Mouse (Mus musculus) midbrain, embryonic 10.5 days (tissue): ENCODE results near the gene Myom1. TPM values are rescaled to one million over a fixed set of nuclear protein-coding genes. Genes with fewer than 3 reads are reported as not detected.

ENCODE experiments used
- DNase-seq: peaks from one replicate; pipeline ENCODE4 v3.0.0-alpha.2; 2017; ENCODE audit warnings: low spot score
- H3K27ac ChIP-seq: fragments of 300-500 bp; sonication (generic); replicated peaks from 2 replicates; pipeline ENCODE4 v1.5.1; 2016; ENCODE audit warnings: mild to moderate bottlenecking
- H3K27me3 ChIP-seq: fragments of 300-500 bp; sonication (generic); 2 replicates; pipeline ENCODE4 v1.6.1; 2016; ENCODE audit warnings: low read depth, mild to moderate bottlenecking; ENCODE audit not compliant: poor library complexity, severe bottlenecking
- H3K36me3 ChIP-seq: fragments of 300-500 bp; sonication (generic); 2 replicates; pipeline ENCODE4 v1.6.1; 2016; ENCODE audit warnings: mild to moderate bottlenecking, moderate library complexity
- H3K4me1 ChIP-seq: fragments of 300-500 bp; sonication (generic); 2 replicates; pipeline ENCODE4 v1.6.1; 2016
- H3K4me3 ChIP-seq: fragments of 300-500 bp; sonication (generic); 2 replicates; pipeline ENCODE4 v1.5.1; 2016; ENCODE audit warnings: mild to moderate bottlenecking, moderate library complexity
- H3K9me3 ChIP-seq: fragments of 300-500 bp; sonication (generic); replicated peaks from 2 replicates; pipeline ENCODE4 v1.6.1; 2016; ENCODE audit warnings: mild to moderate bottlenecking
- WGBS: fragments of 180-500 bp; shearing (Covaris S2); methylation state at CpG from one replicate; pipeline ENCODE4 v1.1.7; 2016; 5-methylcytosine and 5-hydroxymethylcytosine counted together
- polyA plus RNA-seq: library from polyadenylated mRNA; unstranded; fragments of >200 nt; fragmentation: Nextera tagmentation; extraction: Ambion mirVana; gene quantifications from 2 replicates; pipeline ENCODE4 v1.2.1, GENCODE M21; 2016

The Myom1 gene
- polyA plus RNA-seq, 1 experiment from 2014 or later: 1.7 TPM

DNA sequence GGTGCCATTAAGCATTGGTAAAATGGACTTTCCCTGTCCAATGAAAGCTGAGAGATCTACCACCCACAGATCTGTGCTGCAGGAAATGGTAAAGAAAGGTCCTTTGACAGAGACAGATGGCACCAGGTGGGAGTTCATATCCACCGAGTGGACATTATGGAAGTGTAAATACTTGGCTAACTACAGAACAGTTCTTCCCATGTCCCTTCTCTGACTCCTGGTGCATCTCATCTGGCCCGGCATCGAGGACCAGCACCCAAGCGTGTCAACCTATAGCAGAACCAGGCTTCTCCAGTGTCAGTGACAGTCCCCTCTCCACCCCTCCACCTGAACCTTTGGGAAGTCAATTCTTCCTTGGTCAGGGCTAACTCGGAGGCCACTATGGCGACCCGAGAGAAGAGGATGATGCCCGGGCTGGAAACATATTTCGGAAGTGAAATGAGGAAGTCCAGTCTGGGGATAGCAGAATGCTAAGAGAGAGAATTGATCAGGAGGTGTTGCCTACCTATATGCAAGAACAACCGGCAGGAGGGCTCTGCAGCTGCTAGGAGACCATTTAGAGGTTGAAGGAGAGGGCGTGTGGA, 130.5 kb downstream of the Myom1 start:
- H3K9me3 ChIP-seq: no peaks in the 10 kb centered on the region
- no peaks in the 10 kb centered on the region for H3K4me1 ChIP-seq
- no peak overlapping the region for H3K27ac ChIP-seq
- no peaks in the 10 kb centered on the region for H3K36me3 ChIP-seq
- peak; percentile 5 for DNase-seq
- WGBS: 92% methylated on average over 11 of the region's 11 CpGs
- H3K27me3 ChIP-seq: no peaks in the 10 kb centered on the region
- no peak overlapping the region for H3K4me3 ChIP-seq

DNA sequence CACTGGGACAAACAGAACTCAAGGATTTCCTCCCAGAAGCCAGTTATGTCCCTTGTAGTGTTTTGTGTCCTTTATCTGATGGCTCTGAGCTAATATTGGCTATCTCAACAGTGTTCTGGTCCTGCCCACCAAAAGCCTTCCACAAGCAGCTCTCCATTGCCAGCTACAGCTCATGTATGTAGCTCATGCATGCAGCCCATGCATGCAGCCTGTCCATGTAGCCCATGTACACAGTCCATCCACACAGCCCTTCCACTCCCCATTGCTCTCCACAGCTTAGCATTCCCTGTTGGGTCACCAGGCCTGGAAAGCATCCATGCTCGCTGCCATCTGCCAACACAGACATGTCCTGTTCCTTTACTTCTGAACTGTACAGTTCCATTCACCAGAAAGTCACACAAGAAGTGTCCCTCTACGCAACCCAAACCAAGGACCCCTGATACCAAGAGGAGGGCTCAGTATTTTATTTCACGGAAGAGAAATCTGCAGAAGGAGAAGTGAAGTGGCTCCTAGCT, 132.1 kb downstream of the Myom1 start:
- H3K4me1 ChIP-seq: no peaks in the 10 kb centered on the region
- no peaks in the 10 kb centered on the region for H3K9me3 ChIP-seq
- WGBS: 89% methylated on average over 3 of the region's 3 CpGs
- no peaks in the 10 kb centered on the region for H3K27me3 ChIP-seq
- DNase-seq: peak; percentile 8
- no peaks in the 10 kb centered on the region for H3K36me3 ChIP-seq
- no peak overlapping the region for H3K4me3 ChIP-seq
- H3K27ac ChIP-seq: no peak overlapping the region

DNA sequence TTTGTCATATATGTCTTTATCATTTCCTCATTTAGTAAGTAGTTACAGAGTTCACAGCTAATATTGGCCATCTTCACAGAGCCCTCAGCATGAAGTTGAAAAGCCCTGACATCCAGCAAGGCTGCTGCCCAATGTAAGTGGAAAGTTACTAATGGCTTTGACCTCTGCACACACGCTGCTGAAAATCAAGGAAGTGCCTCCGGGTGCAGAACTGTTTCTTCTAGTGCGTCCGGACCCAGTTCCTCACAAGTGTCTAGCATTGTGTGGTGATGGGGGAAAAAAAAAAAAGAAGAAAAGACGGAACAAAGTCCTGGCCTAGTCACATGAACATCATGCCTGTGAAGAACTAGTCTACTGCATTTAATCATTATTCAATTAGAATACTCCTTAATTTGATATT, 132.7 kb downstream of the Myom1 start:
- 86% methylated on average over 5 of the region's 5 CpGs for WGBS
- DNase-seq: peak; percentile 3
- H3K27ac ChIP-seq: no peak overlapping the region
- H3K4me1 ChIP-seq: no peaks in the 10 kb centered on the region
- H3K27me3 ChIP-seq: no peaks in the 10 kb centered on the region
- no peaks in the 10 kb centered on the region for H3K9me3 ChIP-seq
- no peaks in the 10 kb centered on the region for H3K36me3 ChIP-seq
- no peak overlapping the region for H3K4me3 ChIP-seq

DNA sequence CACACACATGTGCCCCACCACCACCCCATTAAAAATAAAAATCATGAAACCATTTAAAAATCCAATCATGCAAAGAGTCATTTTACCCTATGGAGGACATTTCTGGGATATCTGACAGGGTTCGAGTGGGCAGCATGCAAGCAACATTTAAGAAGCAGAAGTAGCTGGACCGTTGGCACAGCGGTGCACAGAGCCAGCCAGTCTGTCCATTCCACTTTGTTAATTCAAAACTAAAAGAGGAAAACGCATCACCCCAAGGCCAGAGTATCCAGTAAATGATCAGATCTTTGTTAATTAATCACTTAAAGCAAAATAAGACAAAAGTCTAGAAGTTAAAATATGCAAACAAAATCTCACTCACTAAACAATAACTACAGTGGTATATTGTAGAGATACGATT, 133.4 kb downstream of the Myom1 start:
- Histone ChIP-seq H3K4me3 (no peak overlapping the region), H3K9me3 (no peaks in the 10 kb centered on the region), H3K36me3 (no peaks in the 10 kb centered on the region), H3K27ac (no peak overlapping the region), H3K27me3 (no peaks in the 10 kb centered on the region), H3K4me1 (no peaks in the 10 kb centered on the region)
- peak; percentile 4 for DNase-seq
- WGBS: 84% methylated on average over 5 of the region's 5 CpGs

DNA sequence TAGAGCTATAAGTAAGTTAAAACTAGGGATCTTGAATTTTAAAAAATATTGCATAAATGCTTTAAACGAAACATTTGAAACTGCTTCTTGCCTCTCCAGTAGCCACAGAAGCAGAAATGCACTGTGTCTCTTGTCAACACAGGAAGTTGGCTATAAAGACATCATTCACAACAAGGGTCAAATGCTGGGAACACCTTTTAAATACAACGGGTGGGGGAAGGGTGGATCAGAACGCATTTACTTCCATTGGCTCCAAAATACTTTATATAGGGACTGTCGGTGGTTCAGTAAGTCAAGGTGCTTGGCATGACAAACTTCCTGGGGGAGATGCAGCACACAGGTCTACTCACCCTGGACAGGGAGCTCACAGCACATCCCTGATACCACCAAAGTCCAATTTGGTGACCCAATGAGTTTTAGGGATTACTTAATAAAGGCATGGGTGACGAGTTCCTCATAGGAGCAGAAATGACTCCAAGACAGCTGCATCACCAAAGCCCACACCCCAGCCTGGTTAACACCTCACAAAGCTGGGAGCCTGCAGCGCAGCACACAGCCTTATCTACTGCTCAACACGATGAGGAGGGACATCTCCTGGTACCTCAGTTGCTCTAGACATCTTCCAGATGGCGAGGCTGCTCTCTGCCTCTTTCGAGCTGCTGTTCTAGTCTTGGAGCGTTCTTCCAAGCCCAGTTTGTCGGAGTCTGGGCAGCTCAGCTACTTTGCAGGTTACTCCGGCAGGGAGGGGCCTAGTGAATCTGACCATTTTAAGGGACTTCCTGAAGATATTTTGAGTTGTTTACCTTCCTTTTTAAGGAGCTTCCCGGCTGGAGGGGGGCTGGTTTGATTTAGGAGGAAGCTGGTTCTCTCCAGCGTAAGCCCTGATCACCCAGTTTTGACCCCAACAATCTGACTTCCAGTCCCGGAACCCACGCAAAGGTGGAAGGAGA, 134.2 kb downstream of the Myom1 start:
- no peaks in the 10 kb centered on the region for H3K36me3 ChIP-seq

DNA sequence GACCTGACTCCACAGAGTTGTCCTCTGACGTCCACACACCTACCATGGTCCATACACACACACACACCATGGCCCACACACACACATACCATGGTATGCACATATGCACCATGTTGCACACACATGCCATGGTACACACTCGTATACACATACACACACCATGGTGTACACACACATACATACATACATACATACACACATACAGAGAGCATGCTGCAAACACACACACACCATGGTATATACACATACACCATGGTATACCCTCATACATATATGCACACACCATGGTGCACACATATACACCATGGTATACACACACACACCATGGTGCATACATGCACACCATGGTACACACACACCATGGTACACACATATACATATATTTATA, 134.9 kb downstream of the Myom1 start:
- 95% methylated on average over 2 of the region's 2 CpGs for WGBS
- H3K9me3 ChIP-seq: no peaks in the 10 kb centered on the region

More for the DNA sequence above, 134.2 kb downstream of the Myom1 start:
- Histone ChIP-seq H3K9me3 (no peaks in the 10 kb centered on the region), H3K27ac (no peak overlapping the region), H3K27me3 (no peaks in the 10 kb centered on the region), H3K4me3 (no peak overlapping the region), H3K4me1 (no peaks in the 10 kb centered on the region)
- 88% methylated on average over 16 of the region's 16 CpGs for WGBS
- DNase-seq: peak; percentile 9

DNA sequence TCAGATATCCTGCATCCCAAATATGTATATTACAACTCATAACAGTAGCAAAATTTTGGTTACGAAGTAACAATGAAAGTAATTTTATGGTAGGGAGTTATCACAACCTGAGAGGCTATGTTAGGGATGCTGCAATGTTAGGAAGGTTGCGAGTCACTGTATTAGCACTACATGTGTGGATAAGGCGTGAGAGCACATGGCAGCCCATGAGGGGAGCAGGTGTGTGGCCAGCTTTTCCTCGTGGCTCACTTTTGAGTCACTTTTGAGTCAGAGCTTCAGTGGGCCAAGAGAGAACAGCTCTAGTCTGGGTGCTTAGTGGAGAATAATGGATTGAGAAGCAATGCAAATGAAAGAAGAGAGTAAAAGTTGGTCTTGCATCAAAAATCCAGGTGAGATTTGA, 139.6 kb downstream of the Myom1 start:
- Histone ChIP-seq H3K27me3 (no peaks in the 10 kb centered on the region), H3K9me3 (no peaks in the 10 kb centered on the region), H3K36me3 (no peaks in the 10 kb centered on the region), H3K4me1 (no peaks in the 10 kb centered on the region), H3K4me3 (no peak overlapping the region), H3K27ac (no peak overlapping the region)
- DNase-seq: peak; percentile 6
- WGBS: 87% methylated on average over 4 of the region's 4 CpGs

More for the DNA sequence above, 134.9 kb downstream of the Myom1 start:
- H3K4me1 ChIP-seq: no peaks in the 10 kb centered on the region
- no peaks in the 10 kb centered on the region for H3K27me3 ChIP-seq
- DNase-seq: peak; percentile 7
- H3K4me3 ChIP-seq: no peak overlapping the region
- no peaks in the 10 kb centered on the region for H3K36me3 ChIP-seq
- no peak overlapping the region for H3K27ac ChIP-seq

DNA sequence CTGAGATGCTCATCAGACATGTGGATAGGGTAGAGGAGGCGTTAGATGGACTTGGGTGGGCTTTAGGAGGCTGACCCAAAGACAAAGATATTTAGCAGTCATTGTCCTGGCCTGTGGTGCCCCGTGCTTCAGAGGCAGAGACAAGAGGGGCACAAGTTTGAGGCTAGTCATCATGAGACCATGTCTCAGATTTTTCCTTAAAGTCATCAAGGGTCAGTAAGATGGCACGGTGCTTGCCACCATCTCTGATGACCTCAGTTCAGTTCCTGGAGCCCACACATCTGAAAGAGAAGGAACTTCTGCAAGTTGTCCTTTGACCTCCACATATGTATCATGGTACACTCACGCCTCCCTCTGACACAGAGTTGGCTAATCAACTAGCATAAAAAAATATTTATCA, 140.7 kb downstream of the Myom1 start:
- no peak for DNase-seq
- H3K4me1 ChIP-seq: no peaks in the 10 kb centered on the region
- no peak overlapping the region for H3K4me3 ChIP-seq
- 83% methylated on average over 4 of the region's 4 CpGs for WGBS
- no peak overlapping the region for H3K27ac ChIP-seq
- H3K36me3 ChIP-seq: no peaks in the 10 kb centered on the region
- no peaks in the 10 kb centered on the region for H3K27me3 ChIP-seq
- no peaks in the 10 kb centered on the region for H3K9me3 ChIP-seq

DNA sequence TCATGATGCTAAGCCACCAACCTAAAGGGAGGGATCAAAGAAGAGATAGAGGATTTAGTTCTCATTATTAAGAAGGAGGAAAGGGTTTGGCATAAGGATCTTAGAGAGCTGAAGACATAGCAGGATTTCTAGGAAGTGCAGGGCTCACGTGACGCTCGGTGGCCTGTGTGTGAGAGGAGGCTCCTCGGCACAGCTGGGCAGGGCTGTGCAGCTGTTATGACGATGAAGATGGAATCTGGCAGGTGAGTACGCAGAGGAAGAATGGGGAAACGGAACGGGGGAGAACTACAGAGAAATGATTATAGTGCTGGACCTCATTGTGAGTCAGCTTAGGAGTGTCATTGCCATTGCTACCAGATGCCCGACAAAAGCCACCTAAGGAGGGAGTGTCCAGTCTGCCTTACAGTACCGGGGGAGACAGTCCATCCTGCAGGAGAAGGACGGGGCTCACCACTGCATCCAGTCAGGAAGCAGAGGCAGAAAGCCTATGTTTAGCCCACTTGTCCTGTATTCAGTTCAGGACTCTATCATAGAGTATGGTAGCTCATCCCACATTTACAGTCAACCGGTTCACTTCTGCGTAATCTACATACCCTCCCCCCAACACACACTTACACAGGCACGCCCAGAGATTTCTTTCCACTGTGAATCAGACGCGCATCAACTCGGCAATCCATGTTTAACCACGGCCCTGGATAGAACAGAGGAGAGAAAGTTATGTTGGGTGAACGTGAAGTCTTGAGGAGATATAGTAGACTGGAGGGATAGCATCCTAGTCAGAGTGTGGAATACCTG, 142.1 kb downstream of the Myom1 start:
- Histone ChIP-seq H3K27me3 (no peaks in the 10 kb centered on the region), H3K9me3 (no peaks in the 10 kb centered on the region), H3K4me3 (no peak overlapping the region), H3K4me1 (no peaks in the 10 kb centered on the region), H3K27ac (no peak overlapping the region), H3K36me3 (no peaks in the 10 kb centered on the region)
- no peak for DNase-seq
- WGBS: 89% methylated on average over 19 of the region's 19 CpGs

DNA sequence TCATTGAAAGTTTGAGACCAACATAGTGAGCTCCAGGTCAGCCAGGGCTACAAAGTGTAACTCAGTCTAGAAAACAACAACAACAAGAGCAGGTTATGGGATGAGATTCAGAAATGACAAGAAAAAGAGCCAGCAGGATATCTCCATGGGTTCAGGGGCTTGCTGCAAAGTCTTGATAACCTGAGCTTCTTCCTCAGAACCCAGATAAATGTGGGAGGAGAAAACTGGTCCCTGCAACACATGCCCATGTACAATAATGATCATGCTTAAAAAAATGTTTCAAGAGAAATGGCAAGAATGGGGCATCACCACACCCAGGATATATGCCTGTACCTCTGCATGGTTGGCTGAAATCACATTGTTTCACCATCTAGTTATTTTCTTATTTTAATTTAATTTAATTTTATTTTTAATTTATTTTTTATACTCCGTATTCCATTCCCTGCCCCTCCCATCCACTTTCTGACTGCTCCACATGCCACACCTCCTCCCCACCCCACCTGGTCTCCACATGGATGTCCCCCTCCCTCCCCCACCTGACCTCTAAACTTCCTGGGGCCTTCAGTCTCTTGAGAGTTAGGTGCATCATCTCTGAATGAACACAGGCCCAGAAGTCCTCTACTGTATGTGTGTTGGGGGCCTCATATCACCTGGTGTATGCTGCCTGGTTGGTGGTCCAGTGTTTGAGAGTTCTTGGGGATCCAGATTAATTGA, 143.0 kb downstream of the Myom1 start:
- no peak overlapping the region for H3K27ac ChIP-seq
- no peak overlapping the region for H3K4me3 ChIP-seq
- DNase-seq: no peak
- no peaks in the 10 kb centered on the region for H3K36me3 ChIP-seq
- no peaks in the 10 kb centered on the region for H3K9me3 ChIP-seq
- H3K27me3 ChIP-seq: no peaks in the 10 kb centered on the region
- no peaks in the 10 kb centered on the region for H3K4me1 ChIP-seq
- 88% methylated on average over 1 of the region's 1 CpGs for WGBS

DNA sequence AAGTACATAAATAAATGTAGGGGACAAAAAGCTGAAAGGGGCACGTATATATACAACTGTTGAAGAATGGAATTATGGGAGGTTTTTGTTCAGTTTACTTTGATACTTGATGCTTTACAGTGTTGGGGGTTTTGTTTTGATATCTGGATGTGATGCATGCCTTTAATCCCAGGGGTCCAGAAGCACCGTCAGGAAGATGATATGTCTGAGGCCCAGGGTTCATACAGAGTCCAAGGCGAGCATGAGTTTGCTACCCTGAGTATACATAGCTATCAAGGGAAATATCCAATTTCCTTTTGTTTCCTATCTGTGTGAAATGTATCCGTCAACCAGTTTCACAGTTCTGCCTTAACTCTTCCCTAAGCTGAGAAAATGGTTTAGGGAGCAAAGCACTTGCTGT, 150.9 kb downstream of the Myom1 start:
- DNase-seq: no peak
- H3K4me1 ChIP-seq: peaks cover 11% of the 10 kb centered on the region
- 72% methylated on average over 4 of the region's 4 CpGs for WGBS
- H3K9me3 ChIP-seq: no peaks in the 10 kb centered on the region
- no peak overlapping the region for H3K4me3 ChIP-seq
- no peaks in the 10 kb centered on the region for H3K27me3 ChIP-seq
- no peak overlapping the region for H3K27ac ChIP-seq
- no peaks in the 10 kb centered on the region for H3K36me3 ChIP-seq

DNA sequence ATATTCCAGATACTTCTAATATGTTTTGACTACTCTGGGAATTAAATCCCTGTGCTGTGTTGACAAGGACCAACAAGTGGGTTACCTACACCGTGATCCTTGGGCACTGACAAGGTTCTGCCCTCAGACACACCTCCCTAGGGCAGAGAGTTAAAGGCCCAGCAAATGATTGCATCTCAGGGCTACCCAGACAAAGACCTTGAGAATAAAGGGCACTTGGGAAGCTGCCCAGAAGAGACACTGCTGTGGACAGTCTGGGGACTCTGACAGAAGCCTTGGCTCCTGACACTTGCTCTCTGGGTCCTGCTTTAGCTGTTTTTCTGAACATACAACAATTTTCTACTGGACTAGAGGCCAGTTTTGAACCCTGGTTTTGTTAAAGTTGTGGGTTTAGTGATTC, 152.8 kb downstream of the Myom1 start:
- WGBS: 63% methylated on average over 1 of the region's 1 CpGs

More for the DNA sequence above, 152.8 kb downstream of the Myom1 start:
- no peak for DNase-seq
- H3K4me3 ChIP-seq: no peak overlapping the region
- no peaks in the 10 kb centered on the region for H3K27me3 ChIP-seq
- no peak overlapping the region for H3K27ac ChIP-seq
- H3K9me3 ChIP-seq: no peaks in the 10 kb centered on the region
- peaks cover 24% of the 10 kb centered on the region for H3K4me1 ChIP-seq
- H3K36me3 ChIP-seq: no peaks in the 10 kb centered on the region
